Mouse (Mus musculus) G1E (cell line): Measurements from ENCODE around the gene Abca2. TPM values are rescaled to one million over a fixed set of nuclear protein-coding genes. Genes with fewer than 3 reads are reported as not detected.

ENCODE experiments used
- ATAC-seq: 2 replicates; pipeline ENCODE4 v1.8.0; 2016; ENCODE audit warnings: mild to moderate bottlenecking; ENCODE audit not compliant: insufficient number of reproducible peaks, poor library complexity, low FRiP score, severe bottlenecking; ENCODE audit errors: extremely low read depth
- DNase-seq: peaks from one replicate; pipeline ENCODE4 v3.0.0; 2012; ENCODE audit warnings: low spot score
- H3K27me3 ChIP-seq: 2 replicates; pipeline ENCODE4 v1.6.1; 2012; ENCODE audit warnings: mild to moderate bottlenecking, low read length, inconsistent platforms; ENCODE audit not compliant: insufficient read depth
- H3K36me3 ChIP-seq: replicated peaks from 2 replicates; pipeline ENCODE3; 2012; ENCODE audit warnings: mild to moderate bottlenecking, inconsistent platforms
- H3K4me1 ChIP-seq: 2 replicates; pipeline ENCODE4 v1.6.1; 2012; ENCODE audit warnings: low read depth, low read length, inconsistent platforms, mixed read lengths; ENCODE audit not compliant: insufficient read depth
- H3K4me3 ChIP-seq: 2 replicates; pipeline ENCODE4 v1.5.1; 2012; ENCODE audit warnings: low read depth, mild to moderate bottlenecking, inconsistent platforms, low read length, moderate library complexity, mixed read lengths
- H3K9me3 ChIP-seq: replicated peaks from 2 replicates; pipeline ENCODE4 v1.6.1; 2012; ENCODE audit warnings: inconsistent platforms
- CTCF ChIP-seq: IDR thresholded peaks from 2 replicates; pipeline ENCODE4 v1.5.1; 2012; ENCODE audit warnings: low read depth, low read length, inconsistent platforms, mixed read lengths
- GATA1 ChIP-seq: IDR thresholded peaks from 2 replicates; pipeline ENCODE4 v1.6.1; 2012; ENCODE audit warnings: borderline replicate concordance, low read length, inconsistent platforms, mixed read lengths
- GATA2 ChIP-seq: IDR thresholded peaks from 2 replicates; pipeline ENCODE4 v1.6.1; 2012; ENCODE audit warnings: low read depth, low read length, inconsistent platforms, borderline replicate concordance
- POLR2AphosphoS5 ChIP-seq: IDR thresholded peaks from 2 replicates; pipeline ENCODE4 v1.6.1; 2012; ENCODE audit warnings: low read depth, low read length, inconsistent platforms; ENCODE audit not compliant: insufficient replicate concordance
- TAL1 ChIP-seq: conservative IDR thresholded peaks from 2 replicates; pipeline ENCODE4 v1.6.1; 2012; ENCODE audit warnings: low read depth, low read length, inconsistent platforms, mixed read lengths
- polyA plus RNA-seq: library from polyadenylated mRNA; stranded (reverse); fragments of >175 nt; gene quantifications from 2 replicates; pipeline ENCODE4 v1.2.3, GENCODE M21; 2012
- total RNA-seq, 2 experiments: library from RNA; stranded (forward) in 1 of 2; stranded (reverse) in 1 of 2; fragments of 200-1000 nt in 1 of 2; fragments of >200 nt in 1 of 2; fragmentation: Nextera tagmentation in 1 of 2; gene quantifications; 2 replicates each; pipeline ENCODE4 v1.2.3; 2014 to 2017

Gene Abca2
- total and polyA plus RNA-seq, 3 experiments: 2.8 to 18.6 (median 6.0) TPM

DNA sequence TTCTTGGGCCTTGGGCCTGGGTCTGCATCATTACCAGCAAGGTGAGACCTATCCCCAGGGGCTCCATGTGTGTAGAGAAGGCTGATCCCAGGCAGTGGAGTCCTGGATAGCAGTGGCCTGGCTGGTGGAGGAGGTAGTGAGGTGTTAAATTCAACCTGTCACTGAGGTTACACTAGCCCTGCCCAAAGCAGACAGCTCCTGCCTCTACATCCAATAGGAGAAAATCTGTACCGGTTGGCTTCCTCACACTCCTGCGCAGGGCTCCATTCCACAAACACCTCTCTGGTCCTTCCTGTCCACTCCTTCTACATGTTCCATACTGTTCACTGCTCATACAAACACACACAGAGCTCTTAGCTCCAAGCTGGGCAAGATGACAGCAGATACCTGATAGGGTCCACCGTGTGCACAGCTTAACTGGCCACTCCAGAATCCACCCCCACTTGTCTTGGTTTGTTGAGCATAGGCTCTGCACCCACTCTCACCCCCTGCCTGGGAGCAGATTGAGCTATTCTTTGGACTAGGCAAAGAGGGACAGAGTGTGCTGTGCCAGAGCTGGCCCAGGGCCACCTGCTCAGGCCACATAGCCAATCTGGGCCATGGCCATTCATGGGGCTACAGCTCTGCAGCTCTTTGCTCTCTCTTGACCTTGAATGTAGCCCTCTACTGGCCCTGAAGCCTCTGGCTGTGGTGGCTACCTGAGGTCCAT is 49.6 kb downstream of the Abca2 start:
- H3K4me3 ChIP-seq: no peak overlapping the region
- no peaks in the 10 kb centered on the region for H3K36me3 ChIP-seq
- no peaks in the 10 kb centered on the region; the same call in none of the 2 replicates for H3K4me1 ChIP-seq
- no peak for TF ChIP-seq TAL1
- no peak for TF ChIP-seq POLR2AphosphoS5
- TF ChIP-seq GATA1: no peak
- no peak for TF ChIP-seq CTCF
- TF ChIP-seq GATA2: no peak
- DNase-seq: no peak
- peaks cover 48% of the 10 kb centered on the region for H3K27me3 ChIP-seq
- H3K9me3 ChIP-seq: no peaks in the 10 kb centered on the region
- ATAC-seq: no peak

DNA sequence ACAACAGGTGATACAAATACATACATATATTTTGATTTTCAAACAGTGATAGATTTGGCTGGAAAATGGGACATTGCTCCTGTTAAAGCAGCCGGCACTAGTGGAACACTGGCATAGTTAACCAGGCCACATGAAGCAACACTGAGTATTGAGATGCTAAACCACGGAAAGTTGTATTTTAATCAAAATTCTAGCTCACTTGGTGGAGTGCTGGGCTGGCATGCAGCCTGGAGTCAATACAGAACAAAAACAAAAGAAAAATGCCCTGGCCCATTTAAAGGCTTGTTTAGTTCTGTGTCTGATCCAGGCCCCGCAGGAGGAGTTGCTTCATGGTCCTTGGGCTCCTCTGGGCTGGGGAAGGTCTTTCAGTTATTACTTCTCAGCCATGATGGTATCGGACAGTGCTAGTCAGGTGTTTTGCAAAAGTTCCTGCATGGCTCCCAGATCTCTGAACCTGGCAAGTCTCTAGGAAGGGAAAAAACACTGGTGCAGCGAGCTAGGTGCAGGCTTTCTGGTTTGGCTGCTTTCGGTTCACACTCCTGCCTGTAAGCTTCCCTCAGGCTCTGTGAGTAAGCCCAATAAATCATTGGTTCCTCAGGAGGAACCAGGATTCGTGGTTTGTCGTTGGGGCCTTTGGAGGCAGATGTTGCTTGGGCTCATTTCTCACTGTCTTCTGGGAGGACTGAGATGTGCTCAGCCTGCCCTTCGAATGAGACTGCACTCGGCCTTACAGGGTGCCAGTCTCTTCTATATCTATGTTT is 51.2 kb downstream of the Abca2 start:
- Histone ChIP-seq H3K4me3 (no peak overlapping the region), H3K27me3 (peaks cover 48% of the 10 kb centered on the region), H3K4me1 (no peaks in the 10 kb centered on the region; the same call in none of the 2 replicates), H3K36me3 (no peaks in the 10 kb centered on the region), H3K9me3 (no peaks in the 10 kb centered on the region)
- no peak for DNase-seq
- no peak for TF ChIP-seq GATA1
- TF ChIP-seq CTCF: no peak
- TF ChIP-seq TAL1: no peak
- TF ChIP-seq GATA2: no peak
- no peak for TF ChIP-seq POLR2AphosphoS5
- no peak for ATAC-seq

DNA sequence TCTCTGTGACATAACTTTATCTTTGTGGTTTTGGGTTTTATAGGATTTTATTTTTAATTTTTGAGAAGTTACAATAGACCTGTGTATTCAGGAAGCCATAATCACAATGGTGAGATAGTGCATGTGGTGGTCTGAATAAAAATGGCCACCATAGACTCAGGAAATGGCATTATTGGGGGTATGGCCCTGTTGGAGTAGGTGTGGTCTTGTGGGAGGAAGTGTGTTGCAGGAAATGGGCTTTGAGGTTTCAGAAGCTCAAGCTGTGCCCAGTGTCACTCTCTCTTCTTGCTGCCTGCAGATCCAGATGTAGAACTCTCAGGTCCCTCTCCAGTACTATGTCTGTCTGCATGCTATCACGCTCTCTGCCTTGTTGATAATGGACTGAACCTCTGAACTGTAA is 52.0 kb downstream of the Abca2 start:
- Histone ChIP-seq H3K4me3 (no peak overlapping the region), H3K9me3 (no peaks in the 10 kb centered on the region), H3K36me3 (no peaks in the 10 kb centered on the region), H3K4me1 (no peaks in the 10 kb centered on the region; the same call in none of the 2 replicates), H3K27me3 (peaks cover 48% of the 10 kb centered on the region)
- TF ChIP-seq CTCF: no peak
- no peak for TF ChIP-seq TAL1
- no peak for TF ChIP-seq GATA2
- TF ChIP-seq GATA1: no peak
- no peak for TF ChIP-seq POLR2AphosphoS5
- no peak for ATAC-seq
- no peak for DNase-seq

DNA sequence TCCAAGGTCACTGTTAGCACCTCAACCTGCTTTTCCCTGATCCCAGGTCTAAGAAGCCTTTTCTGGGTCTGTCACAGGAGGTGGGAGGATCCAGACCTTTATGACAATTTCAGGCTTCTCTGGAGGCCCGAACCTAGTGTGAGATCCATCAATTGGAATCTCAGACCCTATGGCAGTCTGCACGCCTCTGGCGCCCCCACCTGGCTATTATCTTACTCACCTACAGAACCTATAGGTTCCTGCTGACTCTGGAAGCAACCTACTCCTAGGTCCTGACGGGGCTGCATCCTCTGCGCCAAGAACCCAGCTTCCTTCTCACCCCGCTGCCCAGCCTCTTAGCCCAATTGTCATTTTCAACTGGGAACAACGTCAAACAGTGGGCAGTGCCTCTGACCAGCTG is 54.5 kb downstream of the Abca2 start:
- ATAC-seq: no peak

DNA sequence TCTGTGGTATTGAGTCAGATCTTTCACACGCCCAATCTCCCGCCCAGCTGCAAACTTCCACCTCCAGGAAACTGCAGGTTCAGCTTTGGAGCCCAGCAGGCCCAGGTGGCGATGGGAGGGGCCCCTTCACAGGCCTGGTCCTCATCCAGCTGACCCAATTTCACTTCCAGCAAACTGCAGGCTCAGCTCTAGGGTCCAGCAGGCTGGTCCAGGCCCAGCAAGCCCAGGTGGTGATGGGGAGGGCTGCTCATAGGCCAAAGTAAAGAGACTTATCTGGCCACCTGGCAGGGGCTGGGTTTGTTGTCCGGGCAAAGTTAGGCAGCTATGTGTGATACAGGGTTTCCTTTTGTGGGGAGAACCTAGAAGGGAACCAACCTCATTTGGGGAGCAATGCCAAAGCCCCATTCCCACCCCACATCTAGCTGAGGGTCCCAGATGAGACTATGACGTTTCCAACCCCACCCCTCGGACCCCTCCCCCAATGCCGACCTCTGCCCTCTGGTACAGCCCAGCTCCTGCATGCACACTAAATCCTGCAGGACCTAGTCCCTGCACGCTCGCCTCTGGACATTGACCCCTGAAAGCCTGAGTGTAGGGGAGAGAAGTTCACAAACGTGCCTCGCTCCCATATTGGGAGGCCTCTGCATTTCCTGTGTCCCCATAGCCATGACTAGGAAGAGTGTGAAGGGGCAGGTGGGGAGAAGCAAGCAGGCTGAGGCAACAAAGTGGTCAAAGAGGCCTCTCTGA is 56.6 kb downstream of the Abca2 start:
- Histone ChIP-seq H3K27me3 (peaks cover 53% of the 10 kb centered on the region), H3K9me3 (no peaks in the 10 kb centered on the region), H3K4me3 (no peak overlapping the region), H3K4me1 (no peaks in the 10 kb centered on the region; the same call in none of the 2 replicates), H3K36me3 (no peaks in the 10 kb centered on the region)
- no peak for DNase-seq
- ATAC-seq: no peak
- no peak for TF ChIP-seq GATA1
- no peak for TF ChIP-seq GATA2
- TF ChIP-seq POLR2AphosphoS5: no peak
- TF ChIP-seq CTCF: no peak
- TF ChIP-seq TAL1: no peak

More for the DNA sequence above, 54.5 kb downstream of the Abca2 start:
- Histone ChIP-seq H3K4me3 (no peak overlapping the region), H3K27me3 (peaks cover 46% of the 10 kb centered on the region), H3K9me3 (no peaks in the 10 kb centered on the region), H3K4me1 (no peaks in the 10 kb centered on the region; the same call in none of the 2 replicates), H3K36me3 (no peaks in the 10 kb centered on the region)
- peak; percentile 50 for DNase-seq
- TF ChIP-seq CTCF (0 out of 2 replicates have a peak, but pooled peaks have one; percentile 1), GATA2 (no peak)

DNA sequence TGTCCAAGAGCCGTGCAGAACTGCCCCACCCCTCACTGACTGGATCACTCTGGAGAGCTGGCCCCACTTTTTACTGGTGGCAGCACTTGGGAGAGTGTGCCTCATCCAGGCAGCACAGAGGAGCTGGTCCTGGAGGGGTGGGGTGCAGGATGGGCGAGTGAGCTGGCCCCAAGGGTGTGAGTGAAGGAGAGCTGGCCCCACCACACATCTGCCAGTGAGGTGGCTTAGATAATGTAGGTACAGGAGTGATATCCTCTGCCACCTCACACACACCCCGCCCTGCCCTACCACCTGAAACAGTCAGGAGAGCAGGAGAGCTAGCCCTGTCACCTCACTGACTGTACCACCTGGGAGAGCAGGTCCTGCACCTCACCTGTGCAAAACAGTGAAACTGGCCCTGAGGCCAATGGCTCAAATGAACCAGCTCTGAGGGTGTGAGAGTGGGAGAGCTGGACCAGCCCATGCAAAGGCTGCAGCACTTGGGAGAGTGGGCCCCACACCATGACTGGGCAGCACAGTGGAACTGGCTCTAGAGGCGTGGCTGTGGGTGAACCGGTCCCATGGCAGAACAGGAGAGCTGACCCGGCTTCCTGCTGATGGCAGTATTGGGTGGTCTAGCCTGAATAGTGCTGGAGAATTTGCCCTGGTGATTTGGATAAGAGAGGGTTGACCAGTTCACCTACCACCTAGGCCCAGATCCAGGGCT is 59.6 kb downstream of the Abca2 start:
- Histone ChIP-seq H3K9me3 (no peaks in the 10 kb centered on the region), H3K4me3 (no peak overlapping the region; the same call in 1 of the 2 replicates), H3K36me3 (no peaks in the 10 kb centered on the region), H3K27me3 (peaks cover 77% of the 10 kb centered on the region), H3K4me1 (no peaks in the 10 kb centered on the region; the same call in 1 of the 2 replicates)
- TF ChIP-seq TAL1 (no peak), CTCF (no peak), GATA1 (no peak), POLR2AphosphoS5 (no peak)
- ATAC-seq (no peak), DNase-seq (no peak)
